ENCODE assay signal across 13 mouse cellular contexts in genomic region chr10:4405511-4405910, GRCm38 (mm10). TPM values are rescaled to one million over a fixed set of nuclear protein-coding genes. Genes with fewer than 3 reads are reported as not detected.
A peak's percentile ranks its signal among the peaks of the same experiment; 100 is the strongest.
DNase-seq lines count a peak whose midpoint lies in the region; ATAC-seq and TF ChIP-seq lines count a peak whose summit lies in the region.
"Had no signal": no experiment of that assay in that cellular context is flagged by ENCODE, and none has a peak within 500 bp of the region (broad histone marks: within the 10 kb centered on the region; RNA-seq: fewer than 3 reads in every experiment).

No protein-coding gene starts in this region.

- WGBS in forebrain, embryonic 15.5 days = 84% methylated on average over 5 of the region's 5 CpGs
- WGBS in forebrain, postnatal 0 days = 90% methylated on average over 5 of the region's 5 CpGs
- WGBS in lung, postnatal 0 days = 64% methylated on average over 5 of the region's 5 CpGs
- WGBS in intestine, postnatal 0 days = 41% methylated on average over 5 of the region's 5 CpGs
- WGBS in neural tube, embryonic 14.5 days = 78% methylated on average over 5 of the region's 5 CpGs

- H3K27me3 ChIP-seq in forebrain, embryonic 15.5 days = no peaks in the 10 kb centered on the region
- no peaks in the 10 kb centered on the region for H3K27me3 ChIP-seq in forebrain, postnatal 0 days (ENCODE audit: insufficient read depth, low read length)
- H3K27me3 ChIP-seq in lung, postnatal 0 days (replicated peaks; ENCODE audit: insufficient read depth, low read length) = no peaks in the 10 kb centered on the region
- no peaks in the 10 kb centered on the region for H3K27me3 ChIP-seq in intestine, postnatal 0 days (replicated peaks; ENCODE audit: control insufficient read depth, insufficient read depth, low read length)
- H3K27me3 ChIP-seq in neural tube, embryonic 14.5 days (ENCODE audit: control insufficient read depth, insufficient read depth, low read length) = no peaks in the 10 kb centered on the region
- H3K27me3 ChIP-seq: embryonic facial prominence, embryonic 12.5 days; hindbrain, embryonic 15.5 days; limb, embryonic 15.5 days; Patski; stomach, embryonic 15.5 days had no signal

- no peak for TF ChIP-seq CTCF in forebrain, postnatal 0 days (IDR thresholded peaks at IDR 0.05; ENCODE audit: low read depth)
- TF ChIP-seq CTCF in lung, postnatal 0 days (IDR thresholded peaks at IDR 0.05) = no peak
- TF ChIP-seq CTCF in intestine, postnatal 0 days (IDR thresholded peaks at IDR 0.05; ENCODE audit: low read depth) = no peak

- no peak overlapping the region for H3K27ac ChIP-seq in forebrain, embryonic 15.5 days (replicated peaks)
- H3K27ac ChIP-seq in forebrain, postnatal 0 days (ENCODE audit: low read depth, low read length) = no peak overlapping the region
- no peak overlapping the region for H3K27ac ChIP-seq in lung, postnatal 0 days (ENCODE audit: low read length)
- H3K27ac ChIP-seq in intestine, postnatal 0 days (ENCODE audit: low read depth, low read length) = no peak overlapping the region
- H3K27ac ChIP-seq in neural tube, embryonic 14.5 days (ENCODE audit: low read depth, low read length) = no peak overlapping the region
- H3K27ac ChIP-seq: embryonic facial prominence, embryonic 12.5 days; hindbrain, embryonic 15.5 days; limb, embryonic 15.5 days; stomach, embryonic 15.5 days had no signal

- DNase-seq in forebrain, postnatal 0 days = no peak
- DNase-seq in lung, postnatal 0 days (ENCODE audit: low spot score) = no peak
- no peak for DNase-seq in lung, postnatal 25 days (ENCODE audit: low spot score)
- no peak for DNase-seq in left cerebral cortex, postnatal 10 days (ENCODE audit: extremely low spot score in 1 of 2, low spot score in 2 of 2)
- DNase-seq in left cerebral cortex, postnatal 14 days (ENCODE audit: low spot score in 2 of 2) = no peak

- peaks cover 21% of the 10 kb centered on the region for H3K36me3 ChIP-seq in forebrain, embryonic 15.5 days
- H3K36me3 ChIP-seq in forebrain, postnatal 0 days (ENCODE audit: insufficient read depth) = peaks cover 22% of the 10 kb centered on the region
- peaks cover 15% of the 10 kb centered on the region for H3K36me3 ChIP-seq in lung, postnatal 0 days (ENCODE audit: insufficient read depth, low read length)
- H3K36me3 ChIP-seq in intestine, postnatal 0 days (ENCODE audit: control insufficient read depth, insufficient read depth) = peaks cover 52% of the 10 kb centered on the region
- H3K36me3 ChIP-seq in neural tube, embryonic 14.5 days (ENCODE audit: control insufficient read depth, insufficient read depth, low read length) = peaks cover 17% of the 10 kb centered on the region

- TF ChIP-seq EP300 in lung, postnatal 0 days (IDR thresholded peaks at IDR 0.05) = no peak

- no peak overlapping the region for H3K4me3 ChIP-seq in forebrain, embryonic 15.5 days
- no peak overlapping the region for H3K4me3 ChIP-seq in forebrain, postnatal 0 days (ENCODE audit: low read depth, low read length)
- H3K4me3 ChIP-seq in lung, postnatal 0 days (ENCODE audit: low read depth, low read length) = no peak overlapping the region
- H3K4me3 ChIP-seq in intestine, postnatal 0 days (ENCODE audit: low read depth, low read length) = no peak overlapping the region
- H3K4me3 ChIP-seq in neural tube, embryonic 14.5 days (ENCODE audit: low read depth, low read length) = no peak overlapping the region
- H3K4me3 ChIP-seq: embryonic facial prominence, embryonic 12.5 days; hindbrain, embryonic 15.5 days; limb, embryonic 15.5 days; stomach, embryonic 15.5 days had no signal

- H3K4me2 ChIP-seq in forebrain, embryonic 15.5 days (replicated peaks) = no peak overlapping the region
- H3K4me2 ChIP-seq in forebrain, postnatal 0 days (ENCODE audit: low read depth) = no peak overlapping the region
- no peak overlapping the region for H3K4me2 ChIP-seq in lung, postnatal 0 days (replicated peaks; ENCODE audit: low read depth, low read length)
- H3K4me2 ChIP-seq in intestine, postnatal 0 days (replicated peaks; ENCODE audit: low read depth) = no peak overlapping the region
- H3K4me2 ChIP-seq in neural tube, embryonic 14.5 days (ENCODE audit: low read depth, low read length) = no peak overlapping the region
- H3K4me2 ChIP-seq: embryonic facial prominence, embryonic 12.5 days; hindbrain, embryonic 15.5 days; limb, embryonic 15.5 days; stomach, embryonic 15.5 days had no signal

- intact Hi-C loops in left cerebral cortex, postnatal 10 days (cut with DNase I) = loop anchor here (10.0 kb wide), 1 partner anchor 759 kb away; no protein-coding TSS in a partner anchor
- intact Hi-C loops in left cerebral cortex, postnatal 14 days (cut with DNase I) = no loop called here

- H3K9ac ChIP-seq in forebrain, embryonic 15.5 days (replicated peaks) = no peak overlapping the region
- no peak overlapping the region for H3K9ac ChIP-seq in forebrain, postnatal 0 days
- no peak overlapping the region for H3K9ac ChIP-seq in lung, postnatal 0 days (replicated peaks; ENCODE audit: low read depth)
- no peak overlapping the region for H3K9ac ChIP-seq in intestine, postnatal 0 days (ENCODE audit: low read depth, low read length)
- H3K9ac ChIP-seq in neural tube, embryonic 14.5 days (replicated peaks; ENCODE audit: low read depth, low read length) = no peak overlapping the region
- H3K9ac ChIP-seq: embryonic facial prominence, embryonic 12.5 days; hindbrain, embryonic 15.5 days; limb, embryonic 15.5 days; stomach, embryonic 15.5 days had no signal

- 0 out of 2 replicates have a peak, but pooled peaks have one; percentile 18 for ATAC-seq in forebrain, embryonic 15.5 days (replicated peaks)
- no peak; the same call in 1 of the 2 replicates for ATAC-seq in forebrain, postnatal 0 days
- peak; percentile 16; the same call in 1 of the 2 replicates for ATAC-seq in lung, postnatal 0 days
- ATAC-seq in intestine, postnatal 0 days = peak; percentile 74
- peak; percentile 5; the same call in 1 of the 2 replicates for ATAC-seq in neural tube, embryonic 14.5 days (ENCODE audit: low read depth)
- ATAC-seq: Patski had no signal

- no peaks in the 10 kb centered on the region for H3K9me3 ChIP-seq in forebrain, embryonic 15.5 days
- no peaks in the 10 kb centered on the region for H3K9me3 ChIP-seq in forebrain, postnatal 0 days (ENCODE audit: low read length)
- H3K9me3 ChIP-seq in lung, postnatal 0 days (ENCODE audit: low read length) = no peaks in the 10 kb centered on the region
- no peaks in the 10 kb centered on the region for H3K9me3 ChIP-seq in intestine, postnatal 0 days (ENCODE audit: control insufficient read depth)
- no peaks in the 10 kb centered on the region for H3K9me3 ChIP-seq in neural tube, embryonic 14.5 days (ENCODE audit: control insufficient read depth, low read length)
- H3K9me3 ChIP-seq: embryonic facial prominence, embryonic 12.5 days; hindbrain, embryonic 15.5 days; limb, embryonic 15.5 days; stomach, embryonic 15.5 days had no signal

- no peaks in the 10 kb centered on the region for H3K4me1 ChIP-seq in forebrain, embryonic 15.5 days
- H3K4me1 ChIP-seq in forebrain, postnatal 0 days (ENCODE audit: insufficient read depth) = no peaks in the 10 kb centered on the region
- no peaks in the 10 kb centered on the region for H3K4me1 ChIP-seq in lung, postnatal 0 days (ENCODE audit: insufficient read depth, low read depth, low read length)
- H3K4me1 ChIP-seq in intestine, postnatal 0 days (replicated peaks; ENCODE audit: control insufficient read depth, insufficient read depth, low read length) = no peaks in the 10 kb centered on the region
- no peaks in the 10 kb centered on the region; the same call in 1 of the 2 replicates for H3K4me1 ChIP-seq in neural tube, embryonic 14.5 days (ENCODE audit: control insufficient read depth, insufficient read depth, low read length)
- H3K4me1 ChIP-seq: embryonic facial prominence, embryonic 12.5 days; hindbrain, embryonic 15.5 days; limb, embryonic 15.5 days; stomach, embryonic 15.5 days had no signal

RNA-seq across cellular contexts. Expression of gene Zbtb2, which starts 17.6 kb away (rescaled TPM):
- polyA plus RNA-seq in forebrain, embryonic 15.5 days (2015; fragmentation: Nextera tagmentation; extraction: Ambion mirVana) = 17.8 and 18.4 TPM in 2 replicates
- total RNA-seq in forebrain, postnatal 0 days (2014; rRNA removed) = 20.0 and 24.2 TPM in 2 replicates
- polyA plus RNA-seq in forebrain, postnatal 0 days (2015; fragmentation: Nextera tagmentation; extraction: Ambion mirVana) = 15.2 and 15.7 TPM in 2 replicates
- 9.2 and 9.4 TPM in 2 replicates for polyA plus RNA-seq in lung, postnatal 0 days (2015; fragmentation: Nextera tagmentation; extraction: Ambion mirVana)
- 5.1 and 5.6 TPM in 2 replicates for polyA plus RNA-seq in intestine, postnatal 0 days (2015; fragmentation: Nextera tagmentation; extraction: Ambion mirVana)
- 12.9 and 17.9 TPM in 2 replicates for polyA plus RNA-seq in neural tube, embryonic 14.5 days (2014; fragmentation: Nextera tagmentation; extraction: Ambion mirVana)
- 1 to 10 TPM; 9.3 to 9.4 TPM for total RNA-seq in left cerebral cortex, postnatal 10 days (2021)
- 10 to 100 TPM in 1 of 2 experiments, 1 to 10 TPM in 1; 8.8 to 10.0 TPM for total RNA-seq in left cerebral cortex, postnatal 14 days (2021)

RNA-seq across cellular contexts. Expression of gene Rmnd1, which starts 26.7 kb away (rescaled TPM):
- polyA plus RNA-seq in forebrain, embryonic 15.5 days (2015; fragmentation: Nextera tagmentation; extraction: Ambion mirVana) = 51.7 and 59.2 TPM in 2 replicates
- 18.8 and 23.9 TPM in 2 replicates for total RNA-seq in forebrain, postnatal 0 days (2014; rRNA removed)
- polyA plus RNA-seq in forebrain, postnatal 0 days (2015; fragmentation: Nextera tagmentation; extraction: Ambion mirVana) = 17.5 and 24.4 TPM in 2 replicates
- 16.5 and 17.9 TPM in 2 replicates for polyA plus RNA-seq in lung, postnatal 0 days (2015; fragmentation: Nextera tagmentation; extraction: Ambion mirVana)
- polyA plus RNA-seq in intestine, postnatal 0 days (2015; fragmentation: Nextera tagmentation; extraction: Ambion mirVana) = 24.8 and 26.8 TPM in 2 replicates
- 52.1 and 54.2 TPM in 2 replicates for polyA plus RNA-seq in neural tube, embryonic 14.5 days (2014; fragmentation: Nextera tagmentation; extraction: Ambion mirVana)
- 10 to 100 TPM; 31.6 to 34.6 TPM for total RNA-seq in left cerebral cortex, postnatal 10 days (2021)
- 10 to 100 TPM; 31.1 to 40.9 TPM for total RNA-seq in left cerebral cortex, postnatal 14 days (2021)

RNA-seq across cellular contexts. Expression of gene Armt1, which starts 26.8 kb away (rescaled TPM):
- polyA plus RNA-seq in forebrain, embryonic 15.5 days (2015; fragmentation: Nextera tagmentation; extraction: Ambion mirVana) = 14.3 and 15.0 TPM in 2 replicates
- 11.5 and 17.6 TPM in 2 replicates for total RNA-seq in forebrain, postnatal 0 days (2014; rRNA removed)
- polyA plus RNA-seq in forebrain, postnatal 0 days (2015; fragmentation: Nextera tagmentation; extraction: Ambion mirVana) = 5.3 and 6.1 TPM in 2 replicates
- 9.0 and 10.2 TPM in 2 replicates for polyA plus RNA-seq in lung, postnatal 0 days (2015; fragmentation: Nextera tagmentation; extraction: Ambion mirVana)
- polyA plus RNA-seq in intestine, postnatal 0 days (2015; fragmentation: Nextera tagmentation; extraction: Ambion mirVana) = 9.5 and 10.3 TPM in 2 replicates
- 10.6 and 16.7 TPM in 2 replicates for polyA plus RNA-seq in neural tube, embryonic 14.5 days (2014; fragmentation: Nextera tagmentation; extraction: Ambion mirVana)
- 10 to 100 TPM; 10.6 to 12.3 TPM for total RNA-seq in left cerebral cortex, postnatal 10 days (2021)
- total RNA-seq in left cerebral cortex, postnatal 14 days (2021) = 10 to 100 TPM; 16.2 to 18.5 TPM
